Comparison of ENCODE assay signal across 21 mouse cellular contexts in the genomic region with DNA sequence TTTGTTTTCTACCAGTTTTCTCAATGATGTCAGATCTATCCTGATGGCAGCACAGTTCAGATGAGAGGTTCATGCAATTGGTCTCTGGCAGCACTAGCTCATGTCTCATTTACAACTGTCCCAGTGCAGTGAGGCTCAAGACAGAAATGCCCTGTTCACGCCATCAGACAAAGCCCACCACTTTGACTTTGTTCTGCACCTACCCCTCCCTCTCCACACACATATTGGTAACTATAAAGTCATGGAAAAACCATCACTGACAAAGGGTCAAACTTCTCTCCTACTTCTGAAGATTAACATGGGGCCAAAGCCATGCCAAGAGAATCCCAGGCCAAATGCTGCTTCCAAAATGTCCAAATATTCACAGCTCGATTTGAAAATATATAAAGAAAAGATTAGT.
DNase-seq lines count a peak whose midpoint lies in the region; ATAC-seq and TF ChIP-seq lines count a peak whose summit lies in the region.
"Had no signal": no experiment of that assay in that cellular context is flagged by ENCODE, and none has a peak within 500 bp of the region (broad histone marks: within the 10 kb centered on the region; RNA-seq: fewer than 3 reads in every experiment).

No protein-coding gene starts in this region.

- no peaks in the 10 kb centered on the region for H3K79me2 ChIP-seq in heart, adult 2 months (replicated peaks; ENCODE audit: control insufficient read depth, insufficient read depth, low read length)

- no peaks in the 10 kb centered on the region for H3K4me1 ChIP-seq in heart, adult 2 months (ENCODE audit: control insufficient read depth, insufficient read depth, low read length)
- no peaks in the 10 kb centered on the region for H3K4me1 ChIP-seq in intestine, embryonic 14.5 days (replicated peaks; ENCODE audit: control insufficient read depth, insufficient read depth, low read length)
- no peaks in the 10 kb centered on the region for H3K4me1 ChIP-seq in intestine, embryonic 15.5 days (replicated peaks)
- H3K4me1 ChIP-seq in midbrain, embryonic 11.5 days (ENCODE audit: control insufficient read depth, insufficient read depth, low read length), result no peaks in the 10 kb centered on the region
- no peaks in the 10 kb centered on the region for H3K4me1 ChIP-seq in midbrain, embryonic 15.5 days

- no peak overlapping the region for H3K4me3 ChIP-seq in heart, adult 2 months
- H3K4me3 ChIP-seq in intestine, embryonic 14.5 days (ENCODE audit: low read depth, low read length), result no peak overlapping the region
- H3K4me3 ChIP-seq in intestine, embryonic 15.5 days (replicated peaks), result no peak overlapping the region
- H3K4me3 ChIP-seq in midbrain, embryonic 11.5 days (ENCODE audit: low read depth, low read length), result no peak overlapping the region
- H3K4me3 ChIP-seq in midbrain, embryonic 15.5 days, result no peak overlapping the region

- H3K4me2 ChIP-seq in intestine, embryonic 14.5 days (ENCODE audit: low read length), result no peak overlapping the region
- no peak overlapping the region for H3K4me2 ChIP-seq in intestine, embryonic 15.5 days (replicated peaks)
- no peak overlapping the region for H3K4me2 ChIP-seq in midbrain, embryonic 11.5 days
- no peak overlapping the region for H3K4me2 ChIP-seq in midbrain, embryonic 15.5 days

- H3K9ac ChIP-seq in heart, adult 2 months (ENCODE audit: low read depth, low read length), result no peak overlapping the region
- no peak overlapping the region for H3K9ac ChIP-seq in intestine, embryonic 14.5 days (ENCODE audit: low read length)
- H3K9ac ChIP-seq in intestine, embryonic 15.5 days, result no peak overlapping the region
- H3K9ac ChIP-seq in midbrain, embryonic 11.5 days (ENCODE audit: low read length), result no peak overlapping the region
- no peak overlapping the region for H3K9ac ChIP-seq in midbrain, embryonic 15.5 days

- no peak for TF ChIP-seq POLR2A in heart, adult 2 months (IDR thresholded peaks at IDR 0.05; ENCODE audit: insufficient read depth, low read depth, low read length)

- H3K27ac ChIP-seq in heart, adult 2 months, result no peak overlapping the region
- no peak overlapping the region for H3K27ac ChIP-seq in intestine, embryonic 14.5 days (ENCODE audit: low read depth)
- H3K27ac ChIP-seq in intestine, embryonic 15.5 days, result no peak overlapping the region
- H3K27ac ChIP-seq in midbrain, embryonic 11.5 days (ENCODE audit: low read depth, low read length), result no peak overlapping the region
- H3K27ac ChIP-seq in midbrain, embryonic 15.5 days, result no peak overlapping the region

- TF ChIP-seq EP300 in heart, adult 2 months (IDR thresholded peaks at IDR 0.05; ENCODE audit: insufficient read depth, low read depth, low read length), result no peak

- DNase-seq in heart, adult 11 months, result peak; percentile 56
- DNase-seq in heart, adult 2 months, result no peak
- peak; percentile 13 for DNase-seq in intestine, embryonic 14.5 days (ENCODE audit: low spot score)
- peak; percentile 64 for DNase-seq in midbrain, embryonic 11.5 days (ENCODE audit: low spot score, missing footprints)
- DNase-seq: adrenal gland, adult 2 months; adrenal gland, adult 8-10 months; adrenal gland, postnatal 10 days; adrenal gland, postnatal 14 days; adrenal gland, postnatal 25 days; adrenal gland, postnatal 36 days; B cell, adult 2 months; cerebellum, adult 11 months; cerebellum, adult 11-12 months; cerebellum, adult 18-20 months had no signal

- WGBS in heart, adult 2 months, result 74% methylated on average over 2 of the region's 2 CpGs
- 66% methylated on average over 2 of the region's 2 CpGs for WGBS in intestine, embryonic 14.5 days
- whole genome bisulfite sequencing in intestine, embryonic 15.5 days, result 64% methylated on average over 2 of the region's 2 CpGs
- WGBS in midbrain, embryonic 11.5 days, result 90% methylated on average over 2 of the region's 2 CpGs
- WGBS in midbrain, embryonic 15.5 days, result 85% methylated on average over 2 of the region's 2 CpGs

- H3K9me3 ChIP-seq in intestine, embryonic 14.5 days (ENCODE audit: control insufficient read depth, low read length), result no peaks in the 10 kb centered on the region
- no peaks in the 10 kb centered on the region for H3K9me3 ChIP-seq in intestine, embryonic 15.5 days
- H3K9me3 ChIP-seq in midbrain, embryonic 11.5 days (ENCODE audit: control insufficient read depth, low read length), result no peaks in the 10 kb centered on the region
- no peaks in the 10 kb centered on the region for H3K9me3 ChIP-seq in midbrain, embryonic 15.5 days

- no peak for TF ChIP-seq CTCF in heart, adult 2 months (IDR thresholded peaks at IDR 0.05)

- no peaks in the 10 kb centered on the region for H3K36me3 ChIP-seq in heart, adult 2 months (ENCODE audit: control insufficient read depth, insufficient read depth, low read length)
- no peaks in the 10 kb centered on the region for H3K36me3 ChIP-seq in intestine, embryonic 14.5 days (ENCODE audit: control insufficient read depth, insufficient read depth, low read length)
- no peaks in the 10 kb centered on the region for H3K36me3 ChIP-seq in intestine, embryonic 15.5 days
- no peaks in the 10 kb centered on the region; the same call in 1 of the 2 replicates for H3K36me3 ChIP-seq in midbrain, embryonic 11.5 days (ENCODE audit: control insufficient read depth, insufficient read depth, low read length)
- H3K36me3 ChIP-seq in midbrain, embryonic 15.5 days (replicated peaks), result no peaks in the 10 kb centered on the region
- H3K36me3 ChIP-seq: G1E had no signal

- H3K27me3 ChIP-seq in heart, adult 2 months (ENCODE audit: control insufficient read depth, insufficient read depth, low read length), result no peaks in the 10 kb centered on the region
- no peaks in the 10 kb centered on the region for H3K27me3 ChIP-seq in intestine, embryonic 14.5 days (replicated peaks; ENCODE audit: control insufficient read depth, insufficient read depth, low read length)
- no peaks in the 10 kb centered on the region for H3K27me3 ChIP-seq in intestine, embryonic 15.5 days (replicated peaks)
- no peaks in the 10 kb centered on the region for H3K27me3 ChIP-seq in midbrain, embryonic 11.5 days (ENCODE audit: control insufficient read depth, insufficient read depth, low read length)
- no peaks in the 10 kb centered on the region for H3K27me3 ChIP-seq in midbrain, embryonic 15.5 days (replicated peaks)
- H3K27me3 ChIP-seq: CH12.LX had no signal

- intact Hi-C loops in heart, adult 2 months (cut with DNase I), result no loop called here

- no peak for ATAC-seq in intestine, embryonic 14.5 days (replicated peaks; ENCODE audit: low FRiP score, low TSS enrichment, low read depth)
- ATAC-seq in intestine, embryonic 15.5 days, result no peak
- no peak for ATAC-seq in midbrain, embryonic 11.5 days (ENCODE audit: low FRiP score)
- no peak for ATAC-seq in midbrain, embryonic 15.5 days (replicated peaks)
- ATAC-seq: activated CD4-positive, CD25-positive, alpha-beta regulatory T cell, adult 4 months; CD4-positive, CD25-positive, alpha-beta regulatory T cell, adult 4 months; Patski had no signal

Comparison
In these comparisons a context has a peak if more than half of its experiments do, and no peak if none do; other contexts are left out.
1. DNase-seq: peak in heart, adult 11 months (single experiment), intestine, embryonic 14.5 days (single experiment) and midbrain, embryonic 11.5 days (single experiment); none in heart, adult 2 months (0 of 2).